12 mouse cellular contexts compared by ENCODE assay signal in genomic region chr17:57228014-57228413, GRCm38 (mm10). TPM values are rescaled to one million over a fixed set of nuclear protein-coding genes. Genes with fewer than 3 reads are reported as not detected.
DNase-seq lines count a peak whose midpoint lies in the region; ATAC-seq lines count a peak whose summit lies in the region.
"Had no signal": no experiment of that assay in that cellular context is flagged by ENCODE, and none has a peak within 500 bp of the region (broad histone marks: within the 10 kb centered on the region; RNA-seq: fewer than 3 reads in every experiment).

TSS of gene C3 (minus strand) at chr17:57228136.

- peaks cover 12% of the 10 kb centered on the region; the same call in 1 of the 2 replicates for H3K4me1 ChIP-seq in kidney, embryonic 15.5 days
- peaks cover 69% of the 10 kb centered on the region for H3K4me1 ChIP-seq in megakaryocyte, embryonic 14.5 days
- no peaks in the 10 kb centered on the region for H3K4me1 ChIP-seq in midbrain, embryonic 11.5 days (ENCODE audit: control insufficient read depth, insufficient read depth, low read length)
- H3K4me1 ChIP-seq: heart, embryonic 15.5 days; limb, embryonic 13.5 days had no signal

- H3K9me3 ChIP-seq in kidney, embryonic 15.5 days (replicated peaks), result no peaks in the 10 kb centered on the region
- H3K9me3 ChIP-seq in megakaryocyte, embryonic 14.5 days, result no peaks in the 10 kb centered on the region
- H3K9me3 ChIP-seq in midbrain, embryonic 11.5 days (ENCODE audit: control insufficient read depth, low read length), result no peaks in the 10 kb centered on the region
- H3K9me3 ChIP-seq: G1E; heart, embryonic 15.5 days; limb, embryonic 13.5 days had no signal

- WGBS in kidney, embryonic 15.5 days, result 70% methylated on average over 3 of the region's 3 CpGs
- 84% methylated on average over 3 of the region's 3 CpGs for WGBS in midbrain, embryonic 11.5 days

- H3K9ac ChIP-seq in kidney, embryonic 15.5 days, result no peak within 1 kb of the TSS
- no peak within 1 kb of the TSS for H3K9ac ChIP-seq in midbrain, embryonic 11.5 days (ENCODE audit: low read length)
- H3K9ac ChIP-seq: heart, embryonic 15.5 days; limb, embryonic 13.5 days had no signal

- H3K4me3 ChIP-seq in kidney, embryonic 15.5 days (replicated peaks), result no peak within 1 kb of the TSS
- H3K4me3 ChIP-seq in megakaryocyte, embryonic 14.5 days (replicated peaks), result peak within 1 kb of the TSS; percentile 30
- H3K4me3 ChIP-seq in midbrain, embryonic 11.5 days (ENCODE audit: low read depth, low read length), result no peak within 1 kb of the TSS
- H3K4me3 ChIP-seq: heart, embryonic 15.5 days; limb, embryonic 13.5 days had no signal

- DNase-seq in kidney, postnatal 25 days, result peak; percentile 45 to 75
- DNase-seq in adrenal gland, postnatal 25 days, result no peak
- no peak for DNase-seq in thymus, postnatal 0 days (ENCODE audit: low spot score)
- no peak for DNase-seq in thymus, postnatal 36 days
- DNase-seq in midbrain, embryonic 11.5 days (ENCODE audit: low spot score, missing footprints), result no peak
- DNase-seq: cerebellum, adult 8-10 months had no signal

- H3K4me2 ChIP-seq in kidney, embryonic 15.5 days, result no peak within 1 kb of the TSS
- no peak within 1 kb of the TSS for H3K4me2 ChIP-seq in midbrain, embryonic 11.5 days
- H3K4me2 ChIP-seq: heart, embryonic 15.5 days; limb, embryonic 13.5 days had no signal

- peaks cover 11% of the 10 kb centered on the region; the same call in 1 of the 2 replicates for H3K27me3 ChIP-seq in kidney, embryonic 15.5 days
- peaks cover 62% of the 10 kb centered on the region for H3K27me3 ChIP-seq in megakaryocyte, embryonic 14.5 days (replicated peaks)
- no peaks in the 10 kb centered on the region for H3K27me3 ChIP-seq in midbrain, embryonic 11.5 days (ENCODE audit: control insufficient read depth, insufficient read depth, low read length)

- no peak for ATAC-seq in kidney, embryonic 15.5 days (replicated peaks; ENCODE audit: low FRiP score)
- ATAC-seq in hematopoietic stem cell, adult 5-6 weeks (replicated peaks in 1 of 2; ENCODE audit: insufficient read depth in 1 of 2, low FRiP score in 2 of 2, low TSS enrichment in 1 of 2, low read depth in 1 of 2, poor library complexity in 2 of 2, severe bottlenecking in 2 of 2), result peak; percentile 15 to 41; a peak in 1 of 4 replicates
- ATAC-seq in midbrain, embryonic 11.5 days (ENCODE audit: low FRiP score), result no peak

- no peaks in the 10 kb centered on the region for H3K36me3 ChIP-seq in kidney, embryonic 15.5 days
- H3K36me3 ChIP-seq in megakaryocyte, embryonic 14.5 days (replicated peaks; ENCODE audit: low read length), result no peaks in the 10 kb centered on the region
- no peaks in the 10 kb centered on the region for H3K36me3 ChIP-seq in midbrain, embryonic 11.5 days (ENCODE audit: control insufficient read depth, insufficient read depth, low read length)
- H3K36me3 ChIP-seq: G1E; heart, embryonic 15.5 days; limb, embryonic 13.5 days had no signal

- no peak within 1 kb of the TSS for H3K27ac ChIP-seq in kidney, embryonic 15.5 days
- no peak within 1 kb of the TSS for H3K27ac ChIP-seq in midbrain, embryonic 11.5 days (ENCODE audit: low read depth, low read length)
- H3K27ac ChIP-seq: heart, embryonic 15.5 days; limb, embryonic 13.5 days had no signal

RNA-seq across cellular contexts. Expression of gene C3, which starts in this region (rescaled TPM):
- polyA plus RNA-seq in kidney, embryonic 15.5 days (2015; fragmentation: Nextera tagmentation; extraction: Ambion mirVana), result 2.3 and 5.4 TPM in 2 replicates
- total RNA-seq in adrenal gland, postnatal 25 days (2021), result 280 and 456 TPM in 2 replicates
- total RNA-seq in hematopoietic stem cell, adult 5-6 weeks (2017), result 28.0 and 125 TPM in 2 replicates
- polyA plus RNA-seq in megakaryocyte, embryonic 14.5 days (2012; ENCODE audit: insufficient read depth, low replicate concordance), result 0.52 and 16.6 TPM in 2 replicates
- polyA plus RNA-seq in thymus, postnatal 0 days (2015; fragmentation: Nextera tagmentation; extraction: Ambion mirVana), result 5.0 and 5.4 TPM in 2 replicates
- 0.19 and 0.68 TPM in 2 replicates for polyA plus RNA-seq in midbrain, embryonic 11.5 days (2014; fragmentation: Nextera tagmentation; extraction: Ambion mirVana)

Comparison
In these comparisons a context has a peak if more than half of its experiments do, and no peak if none do; other contexts are left out.
1. DNase-seq: peak in kidney, postnatal 25 days (2 of 2); none in adrenal gland, postnatal 25 days (single experiment), thymus, postnatal 0 days (single experiment), thymus, postnatal 36 days (0 of 2) and midbrain, embryonic 11.5 days (single experiment).
2. ATAC-seq: peak in hematopoietic stem cell, adult 5-6 weeks (2 of 2); none in kidney, embryonic 15.5 days (single experiment) and midbrain, embryonic 11.5 days (single experiment).